Mouse (Mus musculus): ENCODE results near the gene Bcdin3d. TPM values are rescaled to one million over a fixed set of nuclear protein-coding genes. Genes with fewer than 3 reads are reported as not detected.

Bcdin3d gene
- polyA plus RNA-seq, 1 experiment: 6.8 TPM

- DNase-seq (ENCODE audit: extremely low spot score in 1 of 2, low spot score in 1 of 2): no peak
These were observed 32.2 kb downstream of the Bcdin3d start for GRCm38 (mm10) chr15:99442358-99442757.

GRCm38 (mm10) chr15:99440816-99441457 is 33.6 kb downstream of the Bcdin3d start:
- DNase-seq (ENCODE audit: extremely low spot score in 1 of 2, low spot score in 1 of 2): no peak

- DNase-seq (ENCODE audit: extremely low spot score in 1 of 2, low spot score in 1 of 2): no peak
These were observed 34.3 kb downstream of the Bcdin3d start for GRCm38 (mm10) chr15:99440112-99440815.

GRCm38 (mm10) chr15:99438966-99439698 is 35.4 kb downstream of the Bcdin3d start:
- no peak for DNase-seq (ENCODE audit: extremely low spot score in 1 of 2, low spot score in 1 of 2)

- DNase-seq (ENCODE audit: extremely low spot score in 1 of 2, low spot score in 1 of 2): no peak
These were observed 40.6 kb downstream of the Bcdin3d start for GRCm38 (mm10) chr15:99433913-99434312.

GRCm38 (mm10) chr15:99433081-99433718 is 41.3 kb downstream of the Bcdin3d start:
- no peak for DNase-seq (ENCODE audit: extremely low spot score in 1 of 2, low spot score in 1 of 2)

GRCm38 (mm10) chr15:99431967-99432366 is 42.6 kb downstream of the Bcdin3d start:
- no peak for DNase-seq (ENCODE audit: extremely low spot score in 1 of 2, low spot score in 1 of 2)

GRCm38 (mm10) chr15:99431504-99431903 is 43.0 kb downstream of the Bcdin3d start:
- no peak for DNase-seq (ENCODE audit: extremely low spot score in 1 of 2, low spot score in 1 of 2)

GRCm38 (mm10) chr15:99431063-99431462 is 43.5 kb downstream of the Bcdin3d start:
- DNase-seq (ENCODE audit: extremely low spot score in 1 of 2, low spot score in 1 of 2): no peak

GRCm38 (mm10) chr15:99430394-99430793 is 44.1 kb downstream of the Bcdin3d start:
- DNase-seq (ENCODE audit: extremely low spot score in 1 of 2, low spot score in 1 of 2): no peak

- DNase-seq (ENCODE audit: extremely low spot score in 1 of 2, low spot score in 1 of 2): no peak
These were observed 50.6 kb downstream of the Bcdin3d start for GRCm38 (mm10) chr15:99423884-99424283.

GRCm38 (mm10) chr15:99423131-99423530 is 51.4 kb downstream of the Bcdin3d start:
- DNase-seq (ENCODE audit: extremely low spot score in 1 of 2, low spot score in 1 of 2): no peak

- no peak for DNase-seq (ENCODE audit: extremely low spot score in 1 of 2, low spot score in 1 of 2)
These were observed 52.0 kb downstream of the Bcdin3d start for GRCm38 (mm10) chr15:99422551-99422950.

- no peak for DNase-seq (ENCODE audit: extremely low spot score in 1 of 2, low spot score in 1 of 2)
These were observed 52.9 kb downstream of the Bcdin3d start for GRCm38 (mm10) chr15:99421676-99422075.

GRCm38 (mm10) chr15:99421152-99421551 is 53.4 kb downstream of the Bcdin3d start:
- DNase-seq (ENCODE audit: extremely low spot score in 1 of 2, low spot score in 1 of 2): no peak

- no peak for DNase-seq (ENCODE audit: extremely low spot score in 1 of 2, low spot score in 1 of 2)
These were observed 54.0 kb downstream of the Bcdin3d start for GRCm38 (mm10) chr15:99420521-99421014.

- DNase-seq (ENCODE audit: extremely low spot score in 1 of 2, low spot score in 1 of 2): no peak
These were observed 54.4 kb downstream of the Bcdin3d start for GRCm38 (mm10) chr15:99420101-99420500.

Measured in frontal cortex, adult 2 months (tissue).